Mouse (Mus musculus): Measurements from ENCODE around the gene Ubqln3.

Ubqln3 gene

DNA sequence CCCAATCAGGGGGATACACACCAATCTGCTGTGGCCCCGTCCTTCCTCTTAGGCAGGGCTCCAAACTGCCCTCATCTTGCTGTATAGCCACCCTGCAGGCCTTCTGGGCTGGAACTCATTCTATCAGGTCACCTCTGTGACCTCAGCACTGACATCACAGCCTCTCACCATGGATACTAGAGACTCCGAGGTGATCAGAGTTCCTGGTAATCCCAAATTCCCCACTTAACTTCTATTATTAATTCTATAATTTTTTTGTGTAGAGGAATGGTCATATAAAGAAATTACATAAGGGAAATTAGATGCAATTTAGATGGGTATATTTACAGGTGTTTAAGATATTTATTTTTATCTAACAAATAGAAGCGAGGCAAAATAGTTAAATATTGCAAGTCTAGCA is at the start of gene Ubqln3:
Gene Ubqln3, minus strand, starts transcription at position 101 of the 400 bp plus-strand sequence.
- no peak for DNase-seq (ENCODE audit: low spot score in 2 of 2)

- no peak for DNase-seq (ENCODE audit: low spot score in 2 of 2)
Observed at GRCm38 (mm10) chr7:104191275-104191674, 48.2 kb upstream of the Ubqln3 start.

DNA sequence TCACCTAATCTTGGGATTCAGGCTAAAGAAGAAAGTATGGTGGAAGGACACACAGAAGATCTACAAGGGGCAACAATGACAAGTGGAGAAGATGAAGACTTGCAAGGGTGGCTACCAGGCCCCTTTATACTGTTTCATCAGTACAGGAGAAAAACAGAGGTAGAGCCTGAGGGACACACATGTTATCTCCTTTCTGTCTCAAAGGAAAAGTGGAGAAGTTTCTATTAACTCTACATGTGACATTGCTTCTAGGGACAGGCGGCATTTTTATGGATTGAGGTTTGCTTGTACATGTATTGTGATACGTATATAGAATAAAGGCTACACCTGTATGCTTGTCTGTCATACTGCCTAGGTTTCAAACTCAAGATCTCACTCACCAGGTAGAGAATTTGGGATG is 40.2 kb upstream of the Ubqln3 start, which contains the start of gene Olfr648:
Gene Olfr648, minus strand, starts transcription at position 101 of the 400 bp plus-strand sequence.
- no peak for DNase-seq (ENCODE audit: low spot score in 2 of 2)

DNA sequence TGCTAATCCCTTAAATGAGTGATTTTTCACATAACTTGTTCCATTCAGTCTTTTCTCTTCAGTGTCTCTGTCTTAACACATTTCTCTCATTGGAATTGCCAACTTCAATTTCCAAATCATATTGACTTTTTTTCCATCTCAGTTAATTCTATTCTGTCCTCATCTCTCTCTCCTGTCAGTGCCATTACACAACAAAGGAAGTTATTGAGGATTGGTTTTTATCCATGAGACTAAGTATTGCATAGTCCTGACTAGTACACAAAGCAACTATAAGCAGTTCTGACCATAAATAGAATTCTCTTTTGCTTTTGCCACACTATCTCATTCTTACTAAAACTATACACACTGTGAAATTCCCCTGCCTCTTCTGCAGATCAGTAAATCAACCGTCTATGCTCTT is 36.0 kb upstream of the Ubqln3 start:
- no peak for DNase-seq (ENCODE audit: low spot score in 2 of 2)

DNA sequence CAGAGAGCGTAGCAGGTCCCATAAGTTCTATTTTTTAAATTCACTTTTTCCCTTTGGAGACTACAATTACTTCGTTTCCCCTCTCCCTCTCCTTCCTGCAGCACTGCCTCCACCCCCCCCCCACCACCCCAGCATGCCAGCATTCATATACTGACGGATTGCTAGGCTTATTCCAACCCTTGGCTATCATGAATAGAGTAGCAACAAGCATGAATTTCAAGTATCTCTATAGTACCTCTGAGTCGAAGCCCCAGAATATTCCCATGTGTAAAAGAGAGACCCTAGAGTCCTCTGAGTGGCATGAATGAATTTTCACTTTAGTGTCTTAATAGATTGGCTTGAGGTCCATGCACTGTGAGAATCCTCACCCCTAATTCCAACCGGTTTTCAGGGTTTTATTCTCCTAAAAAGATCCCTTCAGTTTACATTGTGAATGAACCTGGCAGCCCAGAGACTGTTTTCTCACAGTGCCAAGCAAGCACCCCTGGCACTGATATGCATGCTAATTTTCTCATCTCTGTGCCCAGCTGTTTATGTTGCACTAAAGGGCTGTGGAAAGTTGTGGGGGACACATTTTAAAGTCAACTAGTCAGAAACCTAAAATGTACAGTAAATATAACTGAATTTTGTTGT is 35.5 kb upstream of the Ubqln3 start:
- no peak for DNase-seq (ENCODE audit: low spot score in 2 of 2)

GRCm38 (mm10) chr7:104175085-104175484 is 32.0 kb upstream of the Ubqln3 start:
- DNase-seq (ENCODE audit: low spot score in 2 of 2), result no peak

GRCm38 (mm10) chr7:104169634-104170204 is 26.6 kb upstream of the Ubqln3 start:
- DNase-seq (ENCODE audit: low spot score in 2 of 2), result no peak

DNA sequence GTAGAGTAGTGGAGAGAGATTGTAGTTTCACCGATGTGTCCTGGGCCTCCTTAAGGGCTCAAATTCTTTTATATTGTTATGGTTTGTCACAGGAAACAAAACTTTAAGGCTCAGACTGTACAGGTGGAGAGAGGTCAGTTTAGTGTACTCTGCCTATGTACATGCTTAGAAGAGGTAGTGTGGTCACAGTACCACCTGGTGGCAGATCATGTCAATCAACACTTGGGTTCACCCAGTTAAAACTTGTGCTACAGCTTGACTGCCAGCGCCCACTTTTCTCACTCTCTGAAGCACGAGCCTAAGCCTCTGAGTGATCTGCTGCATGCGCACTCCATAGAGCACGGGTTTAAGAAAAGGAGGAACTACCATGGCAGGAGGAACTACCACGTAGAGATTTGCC is 24.0 kb upstream of the Ubqln3 start:
- DNase-seq (ENCODE audit: low spot score in 2 of 2), result no peak

DNA sequence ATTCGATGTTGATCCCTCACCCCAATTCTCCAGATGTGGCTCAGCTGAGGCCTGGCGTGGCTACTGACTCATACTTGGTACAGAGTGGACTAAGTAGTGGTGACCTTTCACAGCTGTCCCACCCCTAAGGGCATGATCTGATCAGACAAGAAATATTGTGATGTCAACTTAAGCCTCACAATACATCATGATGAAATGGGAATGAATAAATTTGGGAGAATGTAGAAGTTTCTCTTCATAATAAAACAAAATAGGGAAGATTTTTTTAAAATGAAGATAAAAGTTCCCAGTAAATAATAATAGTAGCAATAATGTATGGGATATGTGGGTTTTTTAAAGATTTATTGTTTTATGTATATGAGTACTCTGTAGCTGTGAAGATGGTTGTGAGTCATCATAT is 7.4 kb upstream of the Ubqln3 start, which contains the start of gene Ubqlnl:
Gene Ubqlnl, minus strand, starts transcription at position 101 of the 400 bp plus-strand sequence.
- no peak for DNase-seq (ENCODE audit: low spot score in 2 of 2)

GRCm38 (mm10) chr7:104137305-104137704 is 5.8 kb downstream of the Ubqln3 start, which contains the start of gene Olfr643:
Olfr643 (minus strand) TSS chr7:104137405.
- DNase-seq (ENCODE audit: low spot score in 2 of 2), result no peak

GRCm38 (mm10) chr7:104129726-104130125 is 13.4 kb downstream of the Ubqln3 start, which contains the start of gene Ubqln5:
Ubqln5 (minus strand) TSS chr7:104129826.
- no peak for DNase-seq (ENCODE audit: low spot score in 2 of 2)

GRCm38 (mm10) chr7:104104757-104104972 is 38.4 kb downstream of the Ubqln3 start, which contains the start of gene Olfr646:
Olfr646 (plus strand) TSS chr7:104104873.
- DNase-seq (ENCODE audit: low spot score in 2 of 2), result no peak

DNA sequence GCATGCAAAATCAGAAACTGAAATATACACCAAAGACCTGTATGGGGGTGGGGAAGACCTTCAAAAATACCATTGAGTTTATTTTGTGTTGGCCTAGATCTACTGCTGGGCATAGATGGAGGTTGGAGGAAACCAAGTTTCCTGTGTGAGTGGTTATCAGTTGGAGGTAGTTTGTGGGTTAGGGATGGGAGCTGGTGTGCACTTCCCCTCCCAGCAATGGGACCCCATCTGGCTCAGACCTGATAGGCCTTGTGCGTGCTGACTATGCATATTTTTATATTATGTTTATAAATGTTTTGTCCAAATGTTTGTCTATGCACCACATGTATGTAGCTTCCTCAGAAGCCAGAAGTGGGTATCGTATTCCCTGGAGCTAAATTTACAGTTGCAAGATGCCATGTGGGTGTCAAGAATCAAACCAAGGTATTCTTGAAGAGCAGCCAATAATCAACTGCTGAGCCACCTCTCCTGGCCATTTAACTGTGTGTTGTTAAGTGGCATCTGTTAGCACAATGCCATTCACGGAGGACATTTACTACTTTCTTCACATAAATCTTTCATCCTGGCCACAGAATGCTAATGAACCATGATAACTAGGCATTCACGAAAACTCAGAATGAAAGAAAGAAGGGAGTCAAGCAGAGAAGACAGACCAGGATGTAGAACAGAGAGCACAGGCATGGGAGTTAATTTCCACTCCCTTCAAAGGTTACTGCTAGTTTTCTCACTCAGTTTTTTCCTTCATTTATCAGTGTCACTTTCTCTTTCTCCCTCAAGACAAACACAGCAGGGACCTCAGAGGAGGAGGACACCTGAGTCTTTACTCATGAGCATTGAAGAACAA is 38.9 kb downstream of the Ubqln3 start:
- no peak for DNase-seq (ENCODE audit: low spot score in 2 of 2)
